ENCODE assay signal across 9 mouse cellular contexts in the genomic region with DNA sequence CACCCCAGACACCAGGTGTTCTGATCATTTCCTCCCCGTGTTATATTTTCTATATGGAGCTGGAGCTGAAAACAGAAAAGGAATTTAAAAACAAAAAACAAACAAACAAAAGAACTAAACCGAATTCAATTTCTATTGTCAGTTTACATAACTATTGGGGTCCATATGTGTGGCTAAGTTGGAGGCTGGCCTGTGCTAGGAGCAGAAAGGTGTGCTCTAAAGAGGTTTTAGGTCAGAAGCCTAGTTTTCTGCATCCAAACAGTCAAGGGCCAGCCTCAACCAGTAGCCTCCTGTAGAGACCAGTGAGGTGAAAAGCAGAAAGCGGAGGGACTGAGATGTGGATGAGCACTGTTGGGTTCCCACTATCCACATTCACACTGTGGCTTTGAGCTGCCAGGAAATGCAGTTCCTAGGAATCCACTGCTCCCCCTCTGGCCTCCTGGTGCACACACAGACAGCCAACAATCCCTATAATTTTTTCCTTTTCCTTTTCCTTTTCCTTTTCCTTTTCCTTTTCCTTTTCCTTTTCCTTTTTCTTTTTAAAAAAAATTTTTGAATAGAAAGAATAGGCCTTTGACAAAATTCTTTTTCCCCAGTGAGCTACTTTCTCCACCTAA. TPM values are rescaled to one million over a fixed set of nuclear protein-coding genes. Genes with fewer than 3 reads are reported as not detected.
DNase-seq lines count a peak whose midpoint lies in the region; ATAC-seq and TF ChIP-seq lines count a peak whose summit lies in the region.
"Had no signal": no experiment of that assay in that cellular context is flagged by ENCODE, and none has a peak within 500 bp of the region (broad histone marks: within the 10 kb centered on the region; RNA-seq: fewer than 3 reads in every experiment).

No protein-coding gene starts in this region.

- peaks cover 6% of the 10 kb centered on the region for H3K4me1 ChIP-seq in heart, embryonic 15.5 days (replicated peaks)
- H3K4me1 ChIP-seq in ES-E14 (ENCODE audit: control insufficient read depth in 2 of 2, insufficient read depth in 2 of 2, low read length in 2 of 2, poor library complexity in 1 of 2): peaks cover 2 to 5% of the 10 kb centered on the region in 2 experiments; a peak in 2 of 4 replicates
- peaks cover 5% of the 10 kb centered on the region; the same call in 1 of the 2 replicates for H3K4me1 ChIP-seq in embryonic facial prominence, embryonic 15.5 days
- H3K4me1 ChIP-seq in limb, embryonic 12.5 days (replicated peaks): 0 out of 2 replicates have a peak, but pooled peaks cover 7% of the 10 kb centered on the region

- in situ Hi-C loops in ES-E14 (cut with MboI; ENCODE audit: low sequenced_read_pairs in 2 of 2, unreplicated experiment in 2 of 2): no loop called here

- peak overlapping the region; percentile 62 for H3K9ac ChIP-seq in heart, embryonic 15.5 days
- peak overlapping the region; percentile 93 for H3K9ac ChIP-seq in ES-E14 (ENCODE audit: insufficient read depth, low read depth, low read length, poor library complexity, severe bottlenecking)
- H3K9ac ChIP-seq in embryonic facial prominence, embryonic 15.5 days: peak overlapping the region; percentile 50; the same call in 1 of the 2 replicates
- H3K9ac ChIP-seq in limb, embryonic 12.5 days (replicated peaks): peak overlapping the region; percentile 67

- DNase-seq in heart, adult 8-10 months (ENCODE audit: low spot score): no peak
- no peak for DNase-seq in ES-E14 (ENCODE audit: low read depth, low spot score)
- peak; percentile 36 for DNase-seq in retina, embryonic 14.5 days (ENCODE audit: low spot score)
- DNase-seq in ovary, postnatal 14 days (ENCODE audit: low spot score): no peak
- DNase-seq in cerebellum, adult 11-12 months: no peak

- H3K4me3 ChIP-seq in heart, embryonic 15.5 days: peak overlapping the region; percentile 64
- H3K4me3 ChIP-seq in ES-E14 (ENCODE audit: insufficient read depth in 1 of 2, low read depth in 1 of 2, low read length in 2 of 2, poor library complexity in 1 of 2, severe bottlenecking in 1 of 2): peak overlapping the region; percentile 76 to 97
- peak overlapping the region; percentile 66 for H3K4me3 ChIP-seq in embryonic facial prominence, embryonic 15.5 days (replicated peaks)
- peak overlapping the region; percentile 62 for H3K4me3 ChIP-seq in limb, embryonic 12.5 days (replicated peaks)

- H3K36me3 ChIP-seq in heart, embryonic 15.5 days: no peaks in the 10 kb centered on the region
- 0 out of 2 replicates have a peak, but pooled peaks cover 1% of the 10 kb centered on the region for H3K36me3 ChIP-seq in ES-E14 (ENCODE audit: control insufficient read depth, insufficient read depth, low read length, poor library complexity, severe bottlenecking)
- no peaks in the 10 kb centered on the region for H3K36me3 ChIP-seq in embryonic facial prominence, embryonic 15.5 days
- H3K36me3 ChIP-seq in limb, embryonic 12.5 days: 0 out of 2 replicates have a peak, but pooled peaks cover 7% of the 10 kb centered on the region

- 17% methylated on average over 3 of the region's 3 CpGs for WGBS in heart, embryonic 15.5 days
- WGBS in embryonic facial prominence, embryonic 15.5 days: 22% methylated on average over 3 of the region's 3 CpGs
- WGBS in limb, embryonic 12.5 days: 23% methylated on average over 3 of the region's 3 CpGs

- H3K27ac ChIP-seq in heart, embryonic 15.5 days: no peak overlapping the region
- H3K27ac ChIP-seq in ES-E14 (ENCODE audit: insufficient read depth, low read depth, low read length, poor library complexity, severe bottlenecking): no peak overlapping the region; the same call in 1 of the 2 replicates
- 0 out of 2 replicates have a peak overlapping the region, but pooled peaks have one; percentile 58 for H3K27ac ChIP-seq in embryonic facial prominence, embryonic 15.5 days (replicated peaks)
- no peak overlapping the region for H3K27ac ChIP-seq in limb, embryonic 12.5 days

- ATAC-seq in heart, embryonic 15.5 days (replicated peaks; ENCODE audit: insufficient number of reproducible peaks, insufficient read depth, low FRiP score, low read depth): no peak
- ATAC-seq in embryonic facial prominence, embryonic 15.5 days (ENCODE audit: insufficient number of reproducible peaks, low FRiP score, low TSS enrichment, low read depth): no peak
- ATAC-seq in limb, embryonic 12.5 days (ENCODE audit: insufficient number of reproducible peaks, insufficient read depth, low FRiP score, low TSS enrichment, low read depth): no peak

- H3K9me3 ChIP-seq in heart, embryonic 15.5 days (replicated peaks): no peaks in the 10 kb centered on the region
- H3K9me3 ChIP-seq in ES-E14 (ENCODE audit: control insufficient read depth, insufficient read depth, low read depth, low read length): no peaks in the 10 kb centered on the region
- H3K9me3 ChIP-seq in embryonic facial prominence, embryonic 15.5 days (replicated peaks): no peaks in the 10 kb centered on the region
- no peaks in the 10 kb centered on the region for H3K9me3 ChIP-seq in limb, embryonic 12.5 days

- H3K27me3 ChIP-seq in heart, embryonic 15.5 days: no peaks in the 10 kb centered on the region
- H3K27me3 ChIP-seq in embryonic facial prominence, embryonic 15.5 days: no peaks in the 10 kb centered on the region
- H3K27me3 ChIP-seq in limb, embryonic 12.5 days: no peaks in the 10 kb centered on the region

- peak overlapping the region; percentile 72 for H3K4me2 ChIP-seq in heart, embryonic 15.5 days
- H3K4me2 ChIP-seq in embryonic facial prominence, embryonic 15.5 days (replicated peaks): peak overlapping the region; percentile 67
- H3K4me2 ChIP-seq in limb, embryonic 12.5 days: peak overlapping the region; percentile 67

TF ChIP-seq in ES-E14, 5 proteins besides CTCF, POLR2A, EP300 and RAD21:
- no peak for TF ChIP-seq MAFK (IDR thresholded peaks at IDR 0.05; ENCODE audit: insufficient read depth, low read depth, low read length)
- no peak for TF ChIP-seq CHD2 (IDR thresholded peaks at IDR 0.05; ENCODE audit: low read depth, low read length)
- no peak for TF ChIP-seq HCFC1 (IDR thresholded peaks at IDR 0.05; ENCODE audit: borderline replicate concordance, insufficient read depth, low read length)

RNA-seq across cellular contexts. Expression of gene 2610021A01Rik, which starts 1.0 kb away (rescaled TPM):
- 6.3 and 6.8 TPM in 2 replicates for polyA plus RNA-seq in heart, embryonic 15.5 days (2015; fragmentation: Nextera tagmentation; extraction: Ambion mirVana)
- 10 to 100 TPM in 1 of 4 experiments, 1 to 10 TPM in 3; 6.3 to 11.8 (median 8.6) TPM for total RNA-seq in heart, adult 8-10 months (2022)
- total RNA-seq in ES-E14 (2012; rRNA removed): 50.6 and 53.6 TPM in 2 replicates
- polyA plus RNA-seq in embryonic facial prominence, embryonic 15.5 days (2015; fragmentation: Nextera tagmentation; extraction: Ambion mirVana): 10.2 and 11.2 TPM in 2 replicates
- polyA plus RNA-seq in limb, embryonic 12.5 days (2016; fragmentation: Nextera tagmentation; extraction: Ambion mirVana): 15.5 and 16.5 TPM in 2 replicates

RNA-seq across cellular contexts. Expression of gene Gm6871, which starts 26.6 kb away (rescaled TPM):
- polyA plus RNA-seq in heart, embryonic 15.5 days (2015; fragmentation: Nextera tagmentation; extraction: Ambion mirVana): not detected in 2 replicates
- total RNA-seq in heart, adult 8-10 months (2022): not detected
- 67.1 and 83.1 TPM in 2 replicates for total RNA-seq in ES-E14 (2012; rRNA removed)
- not detected in 2 replicates for polyA plus RNA-seq in embryonic facial prominence, embryonic 15.5 days (2015; fragmentation: Nextera tagmentation; extraction: Ambion mirVana)
- 0.29 TPM in 1 of 2 replicates, not detected in the other for polyA plus RNA-seq in limb, embryonic 12.5 days (2016; fragmentation: Nextera tagmentation; extraction: Ambion mirVana)
- total RNA-seq: neutrophil, adult 5-6 weeks had no signal

RNA-seq across cellular contexts. Expression of gene Zfp788, which starts 33.0 kb away (rescaled TPM):
- 5.5 and 6.4 TPM in 2 replicates for polyA plus RNA-seq in heart, embryonic 15.5 days (2015; fragmentation: Nextera tagmentation; extraction: Ambion mirVana)
- total RNA-seq in heart, adult 8-10 months (2022): 10 to 100 TPM in 2 of 4 experiments, 1 to 10 TPM in 2; 8.3 to 10.3 (median 9.7) TPM
- total RNA-seq in ES-E14 (2012; rRNA removed): 10.4 and 11.3 TPM in 2 replicates
- polyA plus RNA-seq in embryonic facial prominence, embryonic 15.5 days (2015; fragmentation: Nextera tagmentation; extraction: Ambion mirVana): 10.4 and 10.8 TPM in 2 replicates
- polyA plus RNA-seq in limb, embryonic 12.5 days (2016; fragmentation: Nextera tagmentation; extraction: Ambion mirVana): 13.9 and 15.2 TPM in 2 replicates
